Mouse (Mus musculus): Measurements from ENCODE around the gene Lats2. TPM values are rescaled to one million over a fixed set of nuclear protein-coding genes. Genes with fewer than 3 reads are reported as not detected.

Lats2 gene
- total RNA-seq, 2 experiments from 2014 or later, result 45.5 to 46.1 TPM

Small RNA genes within 50 kb of the gene (microRNA-seq; reads per million reads assigned to microRNA genes)
- gene Mir3077, result 0.85 to 0.90 reads per million in 2 experiments

Other genes with a start within 250 kb of the Lats2 start
- 10 to 100 TPM; 13.4 to 13.6 TPM for gene Il17d, start 233.6 kb downstream of the Lats2 start, total RNA-seq (2021)
- 10 to 100 TPM; 36.8 to 37.7 TPM for gene Eef1akmt1, start 186.8 kb downstream of the Lats2 start, total RNA-seq (2021)
- gene Xpo4, start 93.0 kb downstream of the Lats2 start, total RNA-seq (2021), result 10 to 100 TPM; 13.4 to 13.9 TPM
- 1 to 10 TPM in 1 of 2 experiments, under 1 TPM in 1; 0.43 to 4.5 TPM for gene Gm49361, start 12.3 kb downstream of the Lats2 start, total RNA-seq (2021)
- 10 to 100 TPM; 37.9 to 61.0 TPM for gene Sap18, start 39.8 kb upstream of the Lats2 start, total RNA-seq (2021)
- 1 to 10 TPM in 1 of 2 experiments, under 1 TPM in 1; 0.83 to 1.1 TPM for gene Ska3, start 67.8 kb upstream of the Lats2 start, total RNA-seq (2021)
- 10 to 100 TPM; 72.8 to 75.2 TPM for gene Mrpl57, start 67.8 kb upstream of the Lats2 start, total RNA-seq (2021)
- gene Zdhhc20, start 131.9 kb upstream of the Lats2 start, total RNA-seq (2021), result 10 to 100 TPM; 41.5 to 41.6 TPM
- 10 to 100 TPM; 20.3 to 21.1 TPM for gene Micu2, start 240.9 kb upstream of the Lats2 start, total RNA-seq (2021)